Mouse (Mus musculus) MEL (cell line): ENCODE measurements around the gene Ifitm6. TPM values are rescaled to one million over a fixed set of nuclear protein-coding genes. Genes with fewer than 3 reads are reported as not detected.

ENCODE experiments used
- DNase-seq: peaks from one replicate; pipeline ENCODE4 v3.0.0; 2011; ENCODE audit warnings: low read depth, low spot score
- H3K27ac ChIP-seq: 2 replicates; pipeline ENCODE4 v1.5.1; 2012; ENCODE audit warnings: low read depth, mild to moderate bottlenecking, control low read depth, low read length, moderate library complexity; ENCODE audit not compliant: control insufficient read depth
- H3K27me3 ChIP-seq, 2 experiments: fragments of 150-350 bp in 1 of 2; sonication (generic) in 1 of 2; 2 replicates each; pipeline ENCODE4 v1.6.1; 2012; ENCODE audit warnings: low read length in 2 of 2, mild to moderate bottlenecking in 2 of 2, improper control_type of control experiment in 1 of 2, moderate library complexity in 1 of 2; ENCODE audit not compliant: insufficient read depth in 2 of 2, control insufficient read depth in 1 of 2
- H3K36me3 ChIP-seq, 2 experiments: 2 replicates each; pipeline ENCODE4 v1.6.1; 2012 to 2014; ENCODE audit warnings: low read length in 2 of 2, improper control_type of control experiment in 1 of 2, inconsistent platforms in 1 of 2, mild to moderate bottlenecking in 1 of 2; ENCODE audit not compliant: insufficient read depth in 2 of 2, control insufficient read depth in 1 of 2
- H3K4me1 ChIP-seq, 2 experiments: fragments of 150-350 bp in 1 of 2; sonication (generic) in 1 of 2; 2 replicates each; pipeline ENCODE4 v1.6.1; 2012; ENCODE audit warnings: low read length in 2 of 2, improper control_type of control experiment in 1 of 2, mild to moderate bottlenecking in 1 of 2; ENCODE audit not compliant: insufficient read depth in 2 of 2, control insufficient read depth in 1 of 2
- H3K4me3 ChIP-seq, 2 experiments: fragments of 150-350 bp in 1 of 2; sonication (generic) in 1 of 2; 2 replicates each; pipeline ENCODE4 v1.5.1; 2012; ENCODE audit warnings: low read depth in 2 of 2, low read length in 2 of 2, mild to moderate bottlenecking in 2 of 2, moderate library complexity in 2 of 2, control low read depth in 1 of 2, improper control_type of control experiment in 1 of 2; ENCODE audit not compliant: control insufficient read depth in 1 of 2, insufficient read depth in 1 of 2
- H3K79me2 ChIP-seq: 2 replicates; pipeline ENCODE4 v1.6.1; 2012; ENCODE audit warnings: mild to moderate bottlenecking, low read length, moderate library complexity; ENCODE audit not compliant: control insufficient read depth, poor library complexity, insufficient read depth
- H3K9ac ChIP-seq: 2 replicates; pipeline ENCODE4 v1.6.1; 2012; ENCODE audit warnings: low read depth, mild to moderate bottlenecking, control low read depth, low read length, moderate library complexity; ENCODE audit not compliant: control insufficient read depth, poor library complexity, severe bottlenecking
- H3K9me3 ChIP-seq: fragments of 150-350 bp; sonication (generic); replicated peaks from 2 replicates; pipeline ENCODE4 v1.6.1; 2012; ENCODE audit warnings: mild to moderate bottlenecking, low read length, improper control_type of control experiment, moderate library complexity; ENCODE audit not compliant: insufficient read depth
- CHD2 ChIP-seq: IDR thresholded peaks from 2 replicates; pipeline ENCODE4 v1.6.1; 2011; ENCODE audit warnings: low read length, improper control_type of control experiment
- EP300 ChIP-seq, 2 experiments: IDR thresholded peaks; 2 replicates each; pipeline ENCODE4 v1.6.1; 2011; ENCODE audit warnings: improper control_type of control experiment in 2 of 2, low read length in 2 of 2, low read depth in 1 of 2, mild to moderate bottlenecking in 1 of 2
- GATA1 ChIP-seq: IDR thresholded peaks from 2 replicates; pipeline ENCODE4 v1.6.1; 2011; ENCODE audit warnings: low read depth, low read length, improper control_type of control experiment
- HCFC1 ChIP-seq: IDR thresholded peaks from 2 replicates; pipeline ENCODE4 v1.6.1; 2012; ENCODE audit warnings: low read depth, mild to moderate bottlenecking, inconsistent platforms, low read length, improper control_type of control experiment, moderate library complexity
- JUND ChIP-seq: IDR thresholded peaks from 2 replicates; pipeline ENCODE4 v1.6.1; 2011; ENCODE audit warnings: low read depth, mild to moderate bottlenecking, improper control_type of control experiment, low read length
- KAT2A ChIP-seq: conservative IDR thresholded peaks from 2 replicates; pipeline ENCODE4 v1.6.1; 2012; ENCODE audit warnings: low read depth, low read length, improper control_type of control experiment, inconsistent platforms
- MXI1 ChIP-seq: IDR thresholded peaks from 2 replicates; pipeline ENCODE4 v1.6.1; 2011; ENCODE audit warnings: mild to moderate bottlenecking, low read depth, low read length, improper control_type of control experiment
- MYB ChIP-seq: IDR thresholded peaks from 2 replicates; pipeline ENCODE4 v1.6.1; 2011; ENCODE audit warnings: mild to moderate bottlenecking, low read depth, low read length, improper control_type of control experiment
- MYC ChIP-seq: IDR thresholded peaks from 2 replicates; pipeline ENCODE4 v1.6.1; 2011; ENCODE audit warnings: low read depth, mild to moderate bottlenecking, low read length, improper control_type of control experiment, moderate library complexity
- NELFE ChIP-seq: IDR thresholded peaks from 2 replicates; pipeline ENCODE4 v1.6.1; 2011; ENCODE audit warnings: low read depth, low read length, improper control_type of control experiment
- NRF1 ChIP-seq: IDR thresholded peaks from 2 replicates; pipeline ENCODE4 v1.6.1; 2014; ENCODE audit warnings: low read depth, mild to moderate bottlenecking, inconsistent platforms, low read length, improper control_type of control experiment, moderate library complexity; ENCODE audit not compliant: poor library complexity, insufficient read depth, severe bottlenecking
- TAL1 ChIP-seq: IDR thresholded peaks from 2 replicates; pipeline ENCODE4 v1.6.1; 2012; ENCODE audit warnings: mild to moderate bottlenecking, inconsistent platforms, low read length, moderate library complexity, mixed read lengths
- TBP ChIP-seq: IDR thresholded peaks from 2 replicates; pipeline ENCODE4 v1.8.0; 2011; ENCODE audit warnings: low read depth, low read length, improper control_type of control experiment
- UBTF ChIP-seq: IDR thresholded peaks from 2 replicates; pipeline ENCODE4 v1.6.1; 2012; ENCODE audit warnings: low read depth, mild to moderate bottlenecking, inconsistent platforms, low read length, improper control_type of control experiment, moderate library complexity, borderline replicate concordance; ENCODE audit not compliant: insufficient read depth
- USF1 ChIP-seq: IDR thresholded peaks from 2 replicates; pipeline ENCODE4 v1.6.1; 2014; ENCODE audit warnings: low read depth, mild to moderate bottlenecking, inconsistent platforms, low read length, improper control_type of control experiment, moderate library complexity
- polyA plus RNA-seq, 2 experiments: library from polyadenylated mRNA; stranded (reverse) in 1 of 2; unstranded in 1 of 2; fragments of >175 nt in 1 of 2; fragments of >200 nt in 1 of 2; gene quantifications; 2 replicates each; pipeline versions ENCODE4 v1.2.1 to v1.2.4; 2012; ENCODE audit warnings: low replicate concordance in 2 of 2, low read depth in 1 of 2; ENCODE audit not compliant: insufficient read length in 2 of 2, insufficient read depth in 1 of 2, missing spikeins in 1 of 2
- total RNA-seq: library from RNA; depleted of rRNA; stranded (reverse); fragments of 300-350 nt; gene quantifications from 2 replicates; pipeline ENCODE4 v1.2.3, GENCODE M21; 2012; rRNA removed

The Ifitm6 gene
- total and polyA plus RNA-seq, 3 experiments: not detected

- Histone ChIP-seq H3K4me3 (no peak overlapping the region), H3K9ac (no peak overlapping the region), H3K27ac (no peak overlapping the region), H3K4me1 (no peaks in the 10 kb centered on the region), H3K27me3 (peaks cover 2 to 6% of the 10 kb centered on the region in 2 experiments), H3K79me2 (no peaks in the 10 kb centered on the region), H3K36me3 (no peaks in the 10 kb centered on the region), H3K9me3 (no peaks in the 10 kb centered on the region)
- DNase-seq: no peak
- no peak for TF ChIP-seq MXI1
- no peak for TF ChIP-seq NELFE
- TF ChIP-seq CHD2: no peak
- no peak for TF ChIP-seq TAL1
- TF ChIP-seq HCFC1: no peak
- no peak for TF ChIP-seq USF1
- TF ChIP-seq JUND: no peak
- TF ChIP-seq EP300 (IDR thresholded peaks at IDR 0.05; ENCODE audit: low read depth in 1 of 2, low read length in 2 of 2): no peak
- TF ChIP-seq KAT2A: no peak
Measured at GRCm38 (mm10) chr7:140967862-140968591, 49.7 kb downstream of the Ifitm6 start.

- DNase-seq: no peak
- Histone ChIP-seq H3K27ac (no peak within 1 kb of the TSS), H3K27me3 (peaks cover 6 to 7% of the 10 kb centered on the region in 2 experiments)
- TF ChIP-seq MYC (no peak), CHD2 (no peak), TAL1 (no peak), GATA1 (no peak), UBTF (no peak), TBP (no peak), NRF1 (no peak), MYB (no peak)
- TF ChIP-seq, all 39 proteins: peak for 0
- Histone ChIP-seq H3K9ac (no peak within 1 kb of the TSS), H3K79me2 (no peaks in the 10 kb centered on the region), H3K4me3 (no peak within 1 kb of the TSS), H3K9me3 (no peaks in the 10 kb centered on the region), H3K36me3 (no peaks in the 10 kb centered on the region), H3K4me1 (no peaks in the 10 kb centered on the region)
Measured at GRCm38 (mm10) chr7:140966921-140967320, 50.8 kb downstream of the Ifitm6 start, which contains the start of gene Ifitm1. Ifitm1 (plus strand) TSS chr7:140967221.

Other genes starting within 250 kb of the Ifitm6 start
Only the 30 nearest of the 31 such genes appear.
- gene Syce1, start 230.1 kb downstream of the Ifitm6 start, total RNA-seq: not detected in 2 replicates
- gene Syce1, start 230.1 kb downstream of the Ifitm6 start, polyA plus RNA-seq: not detected
- not detected in 2 replicates for gene Zfp941, start 195.7 kb downstream of the Ifitm6 start, total RNA-seq
- gene Zfp941, start 195.7 kb downstream of the Ifitm6 start, polyA plus RNA-seq: not detected
- not detected in 2 replicates for gene Urah, start 182.9 kb downstream of the Ifitm6 start, total RNA-seq
- gene Urah, start 182.9 kb downstream of the Ifitm6 start, polyA plus RNA-seq: not detected
- not detected in 2 replicates for gene Scgb1c1, start 172.4 kb downstream of the Ifitm6 start, total RNA-seq
- not detected for gene Scgb1c1, start 172.4 kb downstream of the Ifitm6 start, polyA plus RNA-seq
- gene Odf3, start 170.1 kb downstream of the Ifitm6 start, total RNA-seq: not detected in 2 replicates
- gene Odf3, start 170.1 kb downstream of the Ifitm6 start, polyA plus RNA-seq: not detected
- not detected in 2 replicates for gene Gm45785, start 161.6 kb downstream of the Ifitm6 start, total RNA-seq
- gene Gm45785, start 161.6 kb downstream of the Ifitm6 start, polyA plus RNA-seq: not detected
- gene Ric8a, start 161.0 kb downstream of the Ifitm6 start, total RNA-seq: 44.5 and 52.3 TPM in 2 replicates
- gene Ric8a, start 161.0 kb downstream of the Ifitm6 start, polyA plus RNA-seq: 10 to 100 TPM in 1 of 2 experiments, not detected in 1; 63.4 TPM
- 12.1 and 16.0 TPM in 2 replicates for gene Bet1l, start 160.3 kb downstream of the Ifitm6 start, total RNA-seq
- gene Bet1l, start 160.3 kb downstream of the Ifitm6 start, polyA plus RNA-seq: 10 to 100 TPM in 1 of 2 experiments, not detected in 1; 26.2 TPM
- gene Psmd13, start 136.0 kb downstream of the Ifitm6 start, total RNA-seq: 165 and 191 TPM in 2 replicates
- gene Psmd13, start 136.0 kb downstream of the Ifitm6 start, polyA plus RNA-seq: 100 to 1,000 TPM in 1 of 2 experiments, not detected in 1; 215 TPM
- gene Sirt3, start 135.6 kb downstream of the Ifitm6 start, total RNA-seq: 16.0 and 16.1 TPM in 2 replicates
- 10 to 100 TPM in 1 of 2 experiments, not detected in 1; 19.5 TPM for gene Sirt3, start 135.6 kb downstream of the Ifitm6 start, polyA plus RNA-seq
- not detected in 2 replicates for gene Cox8b, start 117.5 kb downstream of the Ifitm6 start, total RNA-seq
- gene Cox8b, start 117.5 kb downstream of the Ifitm6 start, polyA plus RNA-seq: not detected
- gene Nlrp6, start 97.0 kb downstream of the Ifitm6 start, total RNA-seq: not detected in 2 replicates
- gene Nlrp6, start 97.0 kb downstream of the Ifitm6 start, polyA plus RNA-seq: not detected
- 3.0 and 3.2 TPM in 2 replicates for gene Pgghg, start 76.5 kb downstream of the Ifitm6 start, total RNA-seq
- gene Pgghg, start 76.5 kb downstream of the Ifitm6 start, polyA plus RNA-seq: 1 to 10 TPM in 1 of 2 experiments, not detected in 1; 7.2 TPM
- gene Ifitm5, start 67.6 kb downstream of the Ifitm6 start, total RNA-seq: 0.31 TPM in 1 of 2 replicates, not detected in the other
- gene Ifitm5, start 67.6 kb downstream of the Ifitm6 start, polyA plus RNA-seq: 1 to 10 TPM in 1 of 2 experiments, not detected in 1; 1.1 TPM
- not detected in 2 replicates for gene Gm45717, start 62.0 kb downstream of the Ifitm6 start, total RNA-seq
- not detected for gene Gm45717, start 62.0 kb downstream of the Ifitm6 start, polyA plus RNA-seq
- 177 and 213 TPM in 2 replicates for gene Ifitm2, start 61.9 kb downstream of the Ifitm6 start, total RNA-seq
- 100 to 1,000 TPM in 1 of 2 experiments, not detected in 1; 317 TPM for gene Ifitm2, start 61.9 kb downstream of the Ifitm6 start, polyA plus RNA-seq
- 0.23 TPM in 1 of 2 replicates, not detected in the other for gene Ifitm1, start 50.7 kb downstream of the Ifitm6 start, total RNA-seq
- gene Ifitm1, start 50.7 kb downstream of the Ifitm6 start, polyA plus RNA-seq: not detected
- gene Ifitm3, start 7.2 kb downstream of the Ifitm6 start, total RNA-seq: 4.2 and 6.4 TPM in 2 replicates
- 10 to 100 TPM in 1 of 2 experiments, not detected in 1; 12.8 TPM for gene Ifitm3, start 7.2 kb downstream of the Ifitm6 start, polyA plus RNA-seq
- gene Gm17387, start 11.2 kb upstream of the Ifitm6 start, total RNA-seq: not detected in 2 replicates
- gene Gm17387, start 11.2 kb upstream of the Ifitm6 start, polyA plus RNA-seq: not detected
- gene B4galnt4, start 43.2 kb upstream of the Ifitm6 start, total RNA-seq: 0.78 and 0.81 TPM in 2 replicates
- 1 to 10 TPM in 1 of 2 experiments, not detected in 1; 8.0 TPM for gene B4galnt4, start 43.2 kb upstream of the Ifitm6 start, polyA plus RNA-seq
- gene Pkp3, start 60.3 kb upstream of the Ifitm6 start, total RNA-seq: not detected in 2 replicates
- gene Pkp3, start 60.3 kb upstream of the Ifitm6 start, polyA plus RNA-seq: not detected
- 8.3 and 8.6 TPM in 2 replicates for gene Sigirr, start 82.6 kb upstream of the Ifitm6 start, total RNA-seq
- 10 to 100 TPM in 1 of 2 experiments, not detected in 1; 17.5 TPM for gene Sigirr, start 82.6 kb upstream of the Ifitm6 start, polyA plus RNA-seq
- 0.08 TPM in 1 of 2 replicates, not detected in the other for gene Ano9, start 99.9 kb upstream of the Ifitm6 start, total RNA-seq
- gene Ano9, start 99.9 kb upstream of the Ifitm6 start, polyA plus RNA-seq: under 1 TPM in 1 of 2 experiments, not detected in 1; 0.03 TPM
- gene Ptdss2, start 104.5 kb upstream of the Ifitm6 start, total RNA-seq: 12.2 and 16.9 TPM in 2 replicates
- 10 to 100 TPM in 1 of 2 experiments, not detected in 1; 44.9 TPM for gene Ptdss2, start 104.5 kb upstream of the Ifitm6 start, polyA plus RNA-seq
- 69.6 and 71.4 TPM in 2 replicates for gene Rnh1, start 154.9 kb upstream of the Ifitm6 start, total RNA-seq
- 10 to 100 TPM in 1 of 2 experiments, not detected in 1; 94.5 TPM for gene Rnh1, start 154.9 kb upstream of the Ifitm6 start, polyA plus RNA-seq
- 137 and 183 TPM in 2 replicates for gene Hras, start 176.1 kb upstream of the Ifitm6 start, total RNA-seq
- gene Hras, start 176.1 kb upstream of the Ifitm6 start, polyA plus RNA-seq: 100 to 1,000 TPM in 1 of 2 experiments, not detected in 1; 149 TPM
- gene Lrrc56, start 176.2 kb upstream of the Ifitm6 start, total RNA-seq: 1.0 and 1.6 TPM in 2 replicates
- gene Lrrc56, start 176.2 kb upstream of the Ifitm6 start, polyA plus RNA-seq: 1 to 10 TPM in 1 of 2 experiments, not detected in 1; 5.5 TPM
- gene Lmntd2, start 196.2 kb upstream of the Ifitm6 start, total RNA-seq: not detected in 2 replicates
- under 1 TPM in 1 of 2 experiments, not detected in 1; 0.43 TPM for gene Lmntd2, start 196.2 kb upstream of the Ifitm6 start, polyA plus RNA-seq
- gene Rassf7, start 197.9 kb upstream of the Ifitm6 start, total RNA-seq: 7.0 and 7.6 TPM in 2 replicates
- gene Rassf7, start 197.9 kb upstream of the Ifitm6 start, polyA plus RNA-seq: 1 to 10 TPM in 1 of 2 experiments, not detected in 1; 9.5 TPM
- 65.0 and 66.1 TPM in 2 replicates for gene Phrf1, start 210.9 kb upstream of the Ifitm6 start, total RNA-seq
- gene Phrf1, start 210.9 kb upstream of the Ifitm6 start, polyA plus RNA-seq: 1,000 to 10,000 TPM in 1 of 2 experiments, 10 to 100 TPM in 1; 91.2 to 1,029 TPM